Mouse (Mus musculus) adrenal gland, adult 2 months (tissue): ENCODE data around the gene Ostm1. TPM values are rescaled to one million over a fixed set of nuclear protein-coding genes. Genes with fewer than 3 reads are reported as not detected.

Source experiments
- DNase-seq: peaks from one replicate; pipeline ENCODE4 v3.0.0; 2021
- polyA plus RNA-seq: library from polyadenylated mRNA; depleted of rRNA; stranded (reverse); fragments of >200 nt; gene quantifications from 2 replicates; pipeline ENCODE4 v1.2.3, GENCODE M21; 2012
- total RNA-seq, 2 experiments: library from RNA; stranded (reverse); gene quantifications; 2 replicates each; pipeline ENCODE4 v1.2.3; 2021

The Ostm1 gene
- total and polyA plus RNA-seq, 3 experiments = 22.9 to 34.0 (median 29.7) TPM

GRCm38 (mm10) chr10:42679586-42679985 lies 96.0 kb downstream of the Ostm1 start:
- DNase-seq = no peak

GRCm38 (mm10) chr10:42680582-42681001 lies 97.0 kb downstream of the Ostm1 start:
- DNase-seq = no peak

- DNase-seq = no peak
These were observed 98.8 kb downstream of the Ostm1 start for GRCm38 (mm10) chr10:42682421-42682820.

GRCm38 (mm10) chr10:42687873-42688272 lies 104.3 kb downstream of the Ostm1 start:
- no peak for DNase-seq

GRCm38 (mm10) chr10:42689694-42690093 lies 106.1 kb downstream of the Ostm1 start:
- DNase-seq = no peak

- DNase-seq = no peak
These were observed 106.8 kb downstream of the Ostm1 start for GRCm38 (mm10) chr10:42690233-42691028.

GRCm38 (mm10) chr10:42691051-42691450 lies 107.4 kb downstream of the Ostm1 start:
- no peak for DNase-seq

GRCm38 (mm10) chr10:42692095-42692494 lies 108.5 kb downstream of the Ostm1 start:
- no peak for DNase-seq

GRCm38 (mm10) chr10:42692794-42693193 lies 109.2 kb downstream of the Ostm1 start:
- DNase-seq = no peak

GRCm38 (mm10) chr10:42693482-42693881 lies 109.9 kb downstream of the Ostm1 start:
- no peak for DNase-seq

- no peak for DNase-seq
These were observed 112.7 kb downstream of the Ostm1 start for GRCm38 (mm10) chr10:42696361-42696760.

GRCm38 (mm10) chr10:42697007-42697406 lies 113.4 kb downstream of the Ostm1 start:
- DNase-seq = peak; percentile 80

GRCm38 (mm10) chr10:42698375-42698774 lies 114.8 kb downstream of the Ostm1 start:
- no peak for DNase-seq

GRCm38 (mm10) chr10:42698994-42699393 lies 115.4 kb downstream of the Ostm1 start:
- DNase-seq = no peak

GRCm38 (mm10) chr10:42702111-42702510 lies 118.5 kb downstream of the Ostm1 start:
- DNase-seq = no peak

- peak; percentile 55 for DNase-seq
These were observed 131.1 kb downstream of the Ostm1 start for GRCm38 (mm10) chr10:42714676-42715075.

- DNase-seq = peak; percentile 13
These were observed 131.9 kb downstream of the Ostm1 start for GRCm38 (mm10) chr10:42715366-42716035.

- no peak for DNase-seq
These were observed 138.5 kb downstream of the Ostm1 start for GRCm38 (mm10) chr10:42722116-42722515.

- peak; percentile 18 for DNase-seq
These were observed 139.9 kb downstream of the Ostm1 start for GRCm38 (mm10) chr10:42723275-42724232.

- DNase-seq = no peak
These were observed 146.0 kb downstream of the Ostm1 start for GRCm38 (mm10) chr10:42729607-42730006.

- DNase-seq = peak; percentile 52
These were observed 151.0 kb downstream of the Ostm1 start for GRCm38 (mm10) chr10:42734546-42735060.

- DNase-seq = no peak
These were observed 168.2 kb downstream of the Ostm1 start for GRCm38 (mm10) chr10:42751813-42752212.
